Comparison of ENCODE assay signal across 22 mouse cellular contexts in genomic region chr17:66815921-66816320, GRCm38 (mm10).
A peak's percentile ranks its signal among the peaks of the same experiment; 100 is the strongest.
DNase-seq lines count a peak whose midpoint lies in the region; ATAC-seq and TF ChIP-seq lines count a peak whose summit lies in the region.
"Had no signal": no experiment of that assay in that cellular context is flagged by ENCODE, and none has a peak within 500 bp of the region (broad histone marks: within the 10 kb centered on the region; RNA-seq: fewer than 3 reads in every experiment).

No protein-coding gene starts in this region.

- no peak for TF ChIP-seq CTCF in brain, embryonic 14.5 days (IDR thresholded peaks at IDR 0.05; ENCODE audit: borderline replicate concordance, extremely low read depth, insufficient read depth, insufficient read length)
- TF ChIP-seq CTCF in hindbrain, postnatal 0 days (IDR thresholded peaks at IDR 0.05; ENCODE audit: low read depth): no peak

- peaks cover 6% of the 10 kb centered on the region; the same call in 1 of the 2 replicates for H3K4me1 ChIP-seq in hindbrain, embryonic 15.5 days (replicated peaks)
- peaks cover 14% of the 10 kb centered on the region; the same call in 1 of the 2 replicates for H3K4me1 ChIP-seq in hindbrain, embryonic 12.5 days
- no peaks in the 10 kb centered on the region for H3K4me1 ChIP-seq in hindbrain, postnatal 0 days (ENCODE audit: insufficient read depth, low read length)
- H3K4me1 ChIP-seq in embryonic facial prominence, embryonic 10.5 days: peaks cover 20% of the 10 kb centered on the region
- H3K4me1 ChIP-seq: forebrain, embryonic 15.5 days had no signal

- H3K4me2 ChIP-seq in hindbrain, embryonic 15.5 days: no peak overlapping the region
- H3K4me2 ChIP-seq in hindbrain, embryonic 12.5 days (replicated peaks): no peak overlapping the region
- H3K4me2 ChIP-seq in hindbrain, postnatal 0 days (ENCODE audit: low read depth, low read length): no peak overlapping the region
- H3K4me2 ChIP-seq: forebrain, embryonic 15.5 days; heart, embryonic 11.5 days; neural tube, embryonic 12.5 days had no signal

- no peak for TF ChIP-seq POLR2A in brain, embryonic 14.5 days (IDR thresholded peaks at IDR 0.05; ENCODE audit: borderline replicate concordance, extremely low read depth, insufficient read depth, insufficient read length, poor library complexity, severe bottlenecking)

- H3K9ac ChIP-seq in hindbrain, embryonic 15.5 days: no peak overlapping the region
- H3K9ac ChIP-seq in hindbrain, embryonic 12.5 days: no peak overlapping the region
- no peak overlapping the region for H3K9ac ChIP-seq in hindbrain, postnatal 0 days (replicated peaks; ENCODE audit: low read length)
- H3K9ac ChIP-seq: forebrain, embryonic 15.5 days; neural tube, embryonic 12.5 days had no signal

- DNase-seq in cerebellum, adult 9-10 months: peak; percentile 6
- no peak for DNase-seq in cerebellum, postnatal 10 days
- DNase-seq in brain, embryonic 14.5 days (ENCODE audit: low read depth): peak; percentile 57
- peak; percentile 48 for DNase-seq in hindbrain, postnatal 0 days (ENCODE audit: low spot score)
- no peak for DNase-seq in embryonic facial prominence, embryonic 10.5 days (ENCODE audit: low spot score)
- DNase-seq in ovary, postnatal 36 days (ENCODE audit: low spot score): no peak
- DNase-seq: adrenal gland, postnatal 14 days; gastrocnemius, postnatal 36 days; heart, postnatal 10 days; kidney, adult 2 months; kidney, postnatal 10 days; left cerebral cortex, postnatal 4 days; liver; lung, postnatal 10 days; thymus, adult 18-20 months; thymus, postnatal 4 days had no signal

- 4% methylated on average over 2 of the region's 2 CpGs for WGBS in hindbrain, embryonic 15.5 days
- 11% methylated on average over 2 of the region's 2 CpGs for WGBS in hindbrain, embryonic 12.5 days
- WGBS in hindbrain, postnatal 0 days: 17% methylated on average over 2 of the region's 2 CpGs
- whole genome bisulfite sequencing in embryonic facial prominence, embryonic 10.5 days: 18% methylated on average over 2 of the region's 2 CpGs

- H3K36me3 ChIP-seq in hindbrain, embryonic 15.5 days: no peaks in the 10 kb centered on the region
- no peaks in the 10 kb centered on the region for H3K36me3 ChIP-seq in hindbrain, embryonic 12.5 days
- no peaks in the 10 kb centered on the region for H3K36me3 ChIP-seq in hindbrain, postnatal 0 days (ENCODE audit: insufficient read depth, low read length)
- H3K36me3 ChIP-seq in embryonic facial prominence, embryonic 10.5 days (replicated peaks): no peaks in the 10 kb centered on the region
- H3K36me3 ChIP-seq: forebrain, embryonic 15.5 days; G1E; neural tube, embryonic 12.5 days had no signal

- H3K27me3 ChIP-seq in hindbrain, embryonic 15.5 days: no peaks in the 10 kb centered on the region
- peaks cover 29% of the 10 kb centered on the region for H3K27me3 ChIP-seq in hindbrain, embryonic 12.5 days
- H3K27me3 ChIP-seq in hindbrain, postnatal 0 days (ENCODE audit: insufficient read depth, low read length): no peaks in the 10 kb centered on the region
- H3K27me3 ChIP-seq in embryonic facial prominence, embryonic 10.5 days (replicated peaks; ENCODE audit: low read depth, poor library complexity, severe bottlenecking): peaks cover 40% of the 10 kb centered on the region
- H3K27me3 ChIP-seq: neural tube, embryonic 12.5 days had no signal

- no peak overlapping the region for H3K27ac ChIP-seq in hindbrain, embryonic 15.5 days (replicated peaks)
- H3K27ac ChIP-seq in hindbrain, embryonic 12.5 days: no peak overlapping the region
- H3K27ac ChIP-seq in hindbrain, postnatal 0 days: no peak overlapping the region
- no peak overlapping the region for H3K27ac ChIP-seq in embryonic facial prominence, embryonic 10.5 days (replicated peaks)
- H3K27ac ChIP-seq: forebrain, embryonic 15.5 days; neural tube, embryonic 12.5 days had no signal

- peak; percentile 61; the same call in 1 of the 2 replicates for ATAC-seq in hindbrain, embryonic 15.5 days (ENCODE audit: low FRiP score, low read depth)
- no peak for ATAC-seq in hindbrain, embryonic 12.5 days (ENCODE audit: low FRiP score)
- ATAC-seq in hindbrain, postnatal 0 days: peak; percentile 83
- ATAC-seq: forebrain, embryonic 15.5 days had no signal

- H3K9me3 ChIP-seq in hindbrain, embryonic 15.5 days: no peaks in the 10 kb centered on the region
- H3K9me3 ChIP-seq in hindbrain, embryonic 12.5 days (replicated peaks): no peaks in the 10 kb centered on the region
- no peaks in the 10 kb centered on the region for H3K9me3 ChIP-seq in hindbrain, postnatal 0 days (ENCODE audit: low read length)
- H3K9me3 ChIP-seq in embryonic facial prominence, embryonic 10.5 days: no peaks in the 10 kb centered on the region
- H3K9me3 ChIP-seq: forebrain, embryonic 15.5 days; neural tube, embryonic 12.5 days had no signal

- H3K4me3 ChIP-seq in hindbrain, embryonic 15.5 days: no peak overlapping the region
- no peak overlapping the region for H3K4me3 ChIP-seq in hindbrain, embryonic 12.5 days
- no peak overlapping the region for H3K4me3 ChIP-seq in hindbrain, postnatal 0 days (ENCODE audit: low read length)
- no peak overlapping the region for H3K4me3 ChIP-seq in embryonic facial prominence, embryonic 10.5 days
- H3K4me3 ChIP-seq: forebrain, embryonic 15.5 days; neural tube, embryonic 12.5 days had no signal

Comparison
In these comparisons a context has a peak if more than half of its experiments do, and no peak if none do; other contexts are left out.
1. DNase-seq: peak in cerebellum, adult 9-10 months (single experiment), brain, embryonic 14.5 days (single experiment) and hindbrain, postnatal 0 days (single experiment); none in cerebellum, postnatal 10 days (0 of 2), embryonic facial prominence, embryonic 10.5 days (single experiment) and ovary, postnatal 36 days (single experiment).